Mouse (Mus musculus) spleen, adult 2 months (tissue): ENCODE results near the gene Atg2b.

Experiments used
- CTCF ChIP-seq: fragments of 200-500 bp; IDR thresholded peaks from 2 replicates; pipeline ENCODE4 v1.5.1; 2011; ENCODE audit warnings: mild to moderate bottlenecking, inconsistent platforms; ENCODE audit not compliant: insufficient read depth, insufficient read length, insufficient replicate concordance; ENCODE audit errors: extremely low read depth
- POLR2A ChIP-seq: fragments of 200-500 bp; IDR thresholded peaks from 2 replicates; pipeline ENCODE4 v1.6.1; 2011; ENCODE audit warnings: low read depth, low read length, inconsistent platforms

DNA sequence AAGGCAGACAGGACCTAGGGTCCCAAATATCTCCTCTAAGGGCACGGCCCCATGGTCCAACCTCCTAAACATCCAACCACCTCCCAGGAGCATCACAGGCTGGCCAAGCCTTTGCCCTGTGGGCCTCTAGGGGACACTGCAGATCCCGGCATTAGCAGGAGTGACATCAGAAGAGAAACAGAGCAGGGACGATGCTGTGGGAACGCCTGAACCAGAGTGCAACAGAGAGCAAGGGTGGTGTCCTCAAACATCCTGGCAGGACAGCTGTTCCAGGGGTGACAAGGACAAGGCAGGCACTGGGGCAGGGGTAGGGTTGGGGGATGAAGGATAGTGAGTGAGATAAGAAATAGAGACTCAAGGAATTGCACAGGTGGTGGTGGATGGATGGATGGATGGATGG, 78.1 kb downstream of the Atg2b start:
- TF ChIP-seq CTCF = no peak
- TF ChIP-seq POLR2A = no peak
